Mouse (Mus musculus): Measurements from ENCODE around the gene Myom1.

Myom1 gene

GRCm38 (mm10) chr17:71102571-71103551, 100.4 kb downstream of the Myom1 start:
- DNase-seq (ENCODE audit: low read depth, low spot score): peak; percentile 8

GRCm38 (mm10) chr17:71105297-71105696, 102.9 kb downstream of the Myom1 start:
- no peak for DNase-seq (ENCODE audit: low read depth, low spot score)

- no peak for DNase-seq (ENCODE audit: low read depth, low spot score)
These were observed 103.8 kb downstream of the Myom1 start for GRCm38 (mm10) chr17:71106250-71106649.

GRCm38 (mm10) chr17:71110753-71111265, 108.4 kb downstream of the Myom1 start:
- no peak for DNase-seq (ENCODE audit: low read depth, low spot score)

DNA sequence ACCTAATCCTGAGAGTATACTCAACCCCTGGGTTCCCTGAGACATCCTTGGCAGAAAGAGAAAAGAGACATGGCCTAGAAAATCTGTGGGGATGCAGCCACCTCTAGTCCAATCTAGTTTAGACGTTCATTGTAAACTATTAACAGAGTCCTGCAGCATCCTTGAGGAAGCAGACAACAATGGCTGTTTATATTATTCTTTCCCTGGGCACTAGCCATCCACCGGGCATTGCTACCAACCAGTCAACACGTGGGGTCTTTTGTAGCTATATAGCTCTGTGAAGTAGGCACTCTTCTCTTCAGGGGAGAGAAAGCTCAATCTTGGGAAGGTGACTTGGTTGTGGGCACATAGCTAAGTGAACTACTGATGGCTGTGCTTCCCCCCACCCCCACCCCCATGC, 110.3 kb downstream of the Myom1 start:
- DNase-seq (ENCODE audit: low read depth, low spot score): no peak

DNA sequence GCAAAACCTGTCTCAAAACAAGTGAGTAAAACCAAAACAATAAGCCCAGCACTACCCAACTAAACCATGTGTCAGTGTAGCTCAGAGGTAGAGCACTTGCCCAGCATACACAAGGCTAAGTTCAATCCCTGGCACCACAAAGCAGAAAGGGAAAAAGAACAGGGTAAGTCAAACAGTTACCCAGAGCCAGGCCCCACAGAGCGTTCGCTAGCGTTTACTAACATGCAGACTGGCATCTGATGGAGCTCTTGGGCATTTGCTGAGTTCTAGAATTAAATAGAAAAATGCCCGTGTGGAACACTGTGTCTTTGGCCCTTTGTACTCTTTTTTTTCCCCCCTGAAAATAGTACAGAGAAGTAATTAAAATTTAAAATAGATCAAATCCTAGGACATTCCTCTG, 111.8 kb downstream of the Myom1 start:
- DNase-seq (ENCODE audit: low read depth, low spot score): no peak

GRCm38 (mm10) chr17:71117956-71118355, 115.5 kb downstream of the Myom1 start:
- DNase-seq (ENCODE audit: low read depth, low spot score): no peak

DNA sequence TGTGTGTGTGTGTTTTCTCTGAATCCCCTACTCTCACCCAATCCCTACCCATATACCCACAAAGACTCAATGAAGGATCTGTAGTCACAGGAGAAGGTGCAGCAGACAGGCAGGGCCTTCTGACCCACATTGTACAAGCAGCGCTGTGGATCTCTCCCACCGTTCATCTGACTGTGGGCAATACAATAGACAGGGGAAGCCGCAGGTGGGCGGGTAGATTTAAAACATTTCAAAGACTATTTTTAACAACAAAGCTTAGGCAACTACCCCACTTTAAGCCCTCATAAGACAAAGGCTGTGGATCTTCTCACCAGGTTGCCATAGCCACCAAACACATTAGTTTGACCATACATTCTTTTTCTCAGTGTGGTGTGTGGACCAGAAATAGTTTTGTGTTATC, 116.2 kb downstream of the Myom1 start:
- no peak for DNase-seq (ENCODE audit: low read depth, low spot score)

DNA sequence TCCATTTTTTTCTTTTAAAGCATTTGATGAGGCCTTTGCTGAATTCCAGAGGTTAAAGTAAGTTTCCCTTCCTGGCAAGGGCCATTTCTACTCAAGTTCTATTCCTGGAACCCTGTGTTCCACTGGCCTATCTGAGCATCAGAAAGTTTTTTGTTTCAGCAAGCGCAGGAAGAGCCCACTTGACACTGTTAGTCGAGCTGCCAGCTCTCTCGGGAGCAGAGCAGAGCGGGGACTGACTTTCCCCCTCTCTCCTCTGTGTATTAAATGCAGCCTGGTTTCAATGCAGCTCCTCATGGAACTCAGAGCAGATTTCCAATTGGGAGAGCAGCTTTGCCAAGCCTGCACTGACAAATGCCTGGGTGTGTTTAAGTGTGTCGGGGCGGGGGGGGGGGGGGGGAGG, 118.2 kb downstream of the Myom1 start:
- DNase-seq (ENCODE audit: low read depth, low spot score): no peak

- no peak for DNase-seq (ENCODE audit: low read depth, low spot score)
These were observed 121.7 kb downstream of the Myom1 start for GRCm38 (mm10) chr17:71124061-71124670.

DNA sequence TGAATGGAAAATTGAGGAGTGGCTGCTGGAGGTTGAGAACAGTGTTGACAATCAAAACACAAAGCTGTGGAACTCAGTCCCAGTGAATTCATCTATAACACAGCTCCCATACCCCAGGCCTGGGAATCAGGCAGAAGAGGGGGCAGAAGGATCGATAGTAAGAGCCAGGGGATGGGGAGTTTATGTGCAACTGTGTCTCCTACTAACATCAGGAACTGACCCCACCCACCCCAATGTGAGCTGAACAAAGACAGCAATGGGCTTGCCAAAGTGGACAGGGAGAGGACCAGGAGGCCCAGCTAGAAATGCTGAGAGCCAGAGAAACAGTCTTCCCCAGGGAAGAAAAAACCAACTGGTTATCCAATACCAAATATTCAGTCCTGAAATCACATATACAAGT, 122.2 kb downstream of the Myom1 start:
- no peak for DNase-seq (ENCODE audit: low read depth, low spot score)

DNA sequence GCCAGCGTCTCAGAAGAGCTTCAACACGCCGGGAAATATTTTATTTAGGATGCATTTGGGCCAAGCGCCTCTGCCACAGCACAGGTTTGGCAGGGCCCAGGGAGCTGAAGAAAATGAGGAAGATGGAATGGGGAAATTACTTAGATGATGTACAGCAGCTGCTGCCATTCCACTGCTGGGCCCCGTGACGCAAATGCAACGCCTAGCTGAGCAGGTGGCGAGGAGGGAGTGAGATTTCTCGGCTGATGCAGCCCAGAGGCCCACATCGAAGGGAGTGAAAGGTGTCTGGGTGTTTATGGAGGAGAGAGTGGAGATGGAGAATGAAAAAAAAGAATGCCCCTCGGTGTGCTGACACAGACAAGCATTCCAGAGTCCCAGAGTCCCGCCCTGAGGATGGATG, 123.1 kb downstream of the Myom1 start:
- DNase-seq (ENCODE audit: low read depth, low spot score): no peak

- DNase-seq (ENCODE audit: low read depth, low spot score): no peak
These were observed 123.6 kb downstream of the Myom1 start for GRCm38 (mm10) chr17:71126001-71126400.

GRCm38 (mm10) chr17:71127464-71128110, 125.2 kb downstream of the Myom1 start:
- DNase-seq (ENCODE audit: low read depth, low spot score): no peak

DNA sequence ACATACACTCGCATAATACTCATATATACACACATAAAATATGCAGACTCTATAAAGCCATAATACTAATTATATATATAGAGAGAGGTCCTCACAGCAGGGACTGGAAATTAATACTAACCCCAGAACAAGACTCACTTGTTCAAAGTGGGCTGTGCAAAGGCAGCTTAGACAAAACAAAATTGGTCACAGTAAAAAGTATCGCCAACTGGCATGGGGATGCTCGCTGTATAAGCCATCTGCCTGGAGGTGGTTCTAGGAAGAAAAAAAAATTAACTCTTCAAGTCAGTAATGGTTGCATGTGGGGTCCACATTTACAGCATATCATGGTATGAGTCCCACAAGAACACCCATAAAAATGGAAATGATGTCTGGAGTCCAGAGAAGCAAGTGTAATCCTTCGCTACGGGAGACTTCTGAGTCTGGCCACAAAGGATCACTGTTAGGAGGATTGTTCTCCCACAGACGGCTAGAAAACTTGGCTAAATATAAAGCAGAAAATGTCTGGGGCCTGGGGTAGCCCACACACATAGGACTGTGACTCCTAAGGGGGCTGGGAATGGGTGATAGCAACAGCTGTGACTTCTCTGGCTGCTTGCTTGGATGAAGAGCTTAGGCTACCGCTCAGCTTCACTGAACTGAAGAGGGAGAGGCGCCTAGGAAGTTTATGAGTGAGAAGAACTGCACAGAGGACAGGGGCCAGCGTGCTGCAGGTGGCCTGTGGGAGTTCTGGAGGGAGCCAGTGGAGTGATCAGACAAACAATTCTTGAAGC, 127.2 kb downstream of the Myom1 start:
- no peak for DNase-seq (ENCODE audit: low read depth, low spot score)

DNA sequence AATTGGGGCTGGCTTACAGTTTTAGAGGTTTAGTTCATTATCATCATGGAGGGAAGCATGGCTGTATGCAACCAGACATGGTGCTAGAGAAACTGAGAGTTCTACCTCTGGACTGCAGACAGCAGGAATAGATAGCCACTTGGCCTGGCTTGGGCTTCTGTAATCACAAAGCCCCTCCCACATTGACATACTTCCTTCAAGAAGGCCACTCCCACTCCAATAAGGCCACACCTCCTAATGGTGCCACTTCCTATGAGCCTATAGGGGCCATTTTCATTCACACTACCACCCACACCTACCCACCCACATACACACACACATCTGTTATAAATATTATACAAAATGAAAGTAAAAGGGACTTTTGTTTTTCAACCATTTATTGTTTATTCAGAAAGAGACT, 129.8 kb downstream of the Myom1 start:
- DNase-seq (ENCODE audit: low read depth, low spot score): no peak

GRCm38 (mm10) chr17:71132856-71133439, 130.5 kb downstream of the Myom1 start:
- DNase-seq (ENCODE audit: low read depth, low spot score): no peak

DNA sequence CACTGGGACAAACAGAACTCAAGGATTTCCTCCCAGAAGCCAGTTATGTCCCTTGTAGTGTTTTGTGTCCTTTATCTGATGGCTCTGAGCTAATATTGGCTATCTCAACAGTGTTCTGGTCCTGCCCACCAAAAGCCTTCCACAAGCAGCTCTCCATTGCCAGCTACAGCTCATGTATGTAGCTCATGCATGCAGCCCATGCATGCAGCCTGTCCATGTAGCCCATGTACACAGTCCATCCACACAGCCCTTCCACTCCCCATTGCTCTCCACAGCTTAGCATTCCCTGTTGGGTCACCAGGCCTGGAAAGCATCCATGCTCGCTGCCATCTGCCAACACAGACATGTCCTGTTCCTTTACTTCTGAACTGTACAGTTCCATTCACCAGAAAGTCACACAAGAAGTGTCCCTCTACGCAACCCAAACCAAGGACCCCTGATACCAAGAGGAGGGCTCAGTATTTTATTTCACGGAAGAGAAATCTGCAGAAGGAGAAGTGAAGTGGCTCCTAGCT, 132.1 kb downstream of the Myom1 start:
- DNase-seq (ENCODE audit: low read depth, low spot score): no peak

DNA sequence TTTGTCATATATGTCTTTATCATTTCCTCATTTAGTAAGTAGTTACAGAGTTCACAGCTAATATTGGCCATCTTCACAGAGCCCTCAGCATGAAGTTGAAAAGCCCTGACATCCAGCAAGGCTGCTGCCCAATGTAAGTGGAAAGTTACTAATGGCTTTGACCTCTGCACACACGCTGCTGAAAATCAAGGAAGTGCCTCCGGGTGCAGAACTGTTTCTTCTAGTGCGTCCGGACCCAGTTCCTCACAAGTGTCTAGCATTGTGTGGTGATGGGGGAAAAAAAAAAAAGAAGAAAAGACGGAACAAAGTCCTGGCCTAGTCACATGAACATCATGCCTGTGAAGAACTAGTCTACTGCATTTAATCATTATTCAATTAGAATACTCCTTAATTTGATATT, 132.7 kb downstream of the Myom1 start:
- no peak for DNase-seq (ENCODE audit: low read depth, low spot score)

DNA sequence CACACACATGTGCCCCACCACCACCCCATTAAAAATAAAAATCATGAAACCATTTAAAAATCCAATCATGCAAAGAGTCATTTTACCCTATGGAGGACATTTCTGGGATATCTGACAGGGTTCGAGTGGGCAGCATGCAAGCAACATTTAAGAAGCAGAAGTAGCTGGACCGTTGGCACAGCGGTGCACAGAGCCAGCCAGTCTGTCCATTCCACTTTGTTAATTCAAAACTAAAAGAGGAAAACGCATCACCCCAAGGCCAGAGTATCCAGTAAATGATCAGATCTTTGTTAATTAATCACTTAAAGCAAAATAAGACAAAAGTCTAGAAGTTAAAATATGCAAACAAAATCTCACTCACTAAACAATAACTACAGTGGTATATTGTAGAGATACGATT, 133.4 kb downstream of the Myom1 start:
- DNase-seq (ENCODE audit: low read depth, low spot score): no peak

Data from retina, adult 2 months (tissue).